Comparison of ENCODE assay signal across 9 mouse cellular contexts in the genomic region with DNA sequence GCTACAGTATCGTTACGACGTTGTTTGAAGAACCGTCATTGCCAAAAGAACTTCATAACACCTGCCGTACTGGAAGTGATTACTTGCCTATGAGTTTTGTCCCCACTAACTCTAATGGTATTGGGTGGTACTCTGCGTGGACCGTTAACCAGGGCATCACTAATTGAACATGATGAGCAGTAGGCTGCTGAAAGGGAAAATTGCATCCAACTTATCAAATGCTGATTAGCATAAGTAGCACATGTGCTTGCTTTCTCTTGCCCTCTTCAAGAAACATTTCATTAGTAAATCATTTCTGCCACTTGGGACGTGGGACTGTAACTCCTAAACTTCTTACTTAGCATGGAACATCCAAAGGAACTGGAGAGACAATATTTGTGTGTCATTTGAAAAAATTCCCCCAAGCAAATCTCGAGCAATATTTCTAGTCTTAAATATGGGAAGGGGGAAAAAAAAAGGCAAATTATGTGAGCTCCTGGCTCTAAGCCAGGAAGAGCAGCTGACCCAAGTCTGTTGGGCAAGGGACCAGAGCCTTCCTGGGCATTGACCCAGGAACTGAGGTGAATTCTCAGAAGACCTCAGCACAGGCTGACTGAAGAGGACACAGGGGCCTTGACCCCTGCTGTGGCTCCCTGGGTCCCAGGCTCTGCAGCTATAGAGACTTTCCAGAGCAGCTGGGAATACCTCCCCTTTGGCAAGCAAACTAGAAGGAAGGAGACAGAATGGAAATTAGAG. TPM values are rescaled to one million over a fixed set of nuclear protein-coding genes. Genes with fewer than 3 reads are reported as not detected.
DNase-seq lines count a peak whose midpoint lies in the region; ATAC-seq lines count a peak whose summit lies in the region.
"Had no signal": no experiment of that assay in that cellular context is flagged by ENCODE, and none has a peak within 500 bp of the region (broad histone marks: within the 10 kb centered on the region; RNA-seq: fewer than 3 reads in every experiment).

No protein-coding gene starts in this region.

- H3K9ac ChIP-seq in heart, embryonic 11.5 days (ENCODE audit: low read depth, low read length) = no peak overlapping the region

- no peak overlapping the region for H3K27ac ChIP-seq in heart, embryonic 11.5 days (ENCODE audit: low read depth, low read length)

- no peak overlapping the region for H3K4me2 ChIP-seq in heart, embryonic 11.5 days

- H3K27me3 ChIP-seq in heart, embryonic 11.5 days (ENCODE audit: control insufficient read depth, insufficient read depth, low read length) = no peaks in the 10 kb centered on the region
- H3K27me3 ChIP-seq: megakaryocyte, embryonic 14.5 days had no signal

- peak; percentile 50 to 57 for DNase-seq in heart, adult 18-20 months
- peak; percentile 27 to 38 for DNase-seq in right cerebral cortex, postnatal 10 days (ENCODE audit: low spot score in 2 of 2)
- no peak for DNase-seq in right cerebral cortex, postnatal 36 days (ENCODE audit: low spot score in 2 of 2)
- DNase-seq in heart, postnatal 14 days = peak; percentile 46 to 64
- DNase-seq in embryo, embryonic 11 days = no peak
- DNase-seq in thymus, postnatal 10 days (ENCODE audit: low spot score in 2 of 2) = no peak
- DNase-seq in spleen, postnatal 10 days (ENCODE audit: low spot score in 2 of 2) = no peak

- no peaks in the 10 kb centered on the region for H3K9me3 ChIP-seq in heart, embryonic 11.5 days (replicated peaks; ENCODE audit: control insufficient read depth, low read length)

- WGBS in heart, embryonic 11.5 days (ENCODE audit: insufficient replicate concordance) = 84% methylated on average over 9 of the region's 9 CpGs

- no peak for ATAC-seq in heart, embryonic 11.5 days (replicated peaks; ENCODE audit: insufficient number of reproducible peaks, low FRiP score, low TSS enrichment)

- no peaks in the 10 kb centered on the region for H3K36me3 ChIP-seq in heart, embryonic 11.5 days (ENCODE audit: control insufficient read depth, insufficient read depth, low read length)

- intact Hi-C loops in heart, postnatal 14 days (cut with DNase I) = no loop called here

- H3K4me1 ChIP-seq in heart, embryonic 11.5 days (ENCODE audit: control insufficient read depth, insufficient read depth, low read length) = no peaks in the 10 kb centered on the region
- H3K4me1 ChIP-seq: megakaryocyte, embryonic 14.5 days had no signal

- H3K4me3 ChIP-seq in heart, embryonic 11.5 days (ENCODE audit: low read depth, low read length) = no peak overlapping the region
- H3K4me3 ChIP-seq: megakaryocyte, embryonic 14.5 days had no signal

RNA-seq across cellular contexts. Expression of gene Otx2, which starts 48.9 kb away (rescaled TPM):
- not detected for total RNA-seq in heart, adult 18-20 months (2021)
- 0.52 TPM in 1 of 2 replicates, not detected in the other for polyA plus RNA-seq in heart, embryonic 11.5 days (2014; fragmentation: Nextera tagmentation; extraction: Ambion mirVana)
- total RNA-seq in heart, postnatal 14 days (2021) = not detected

Comparison
In these comparisons a context has a peak if more than half of its experiments do, and no peak if none do; other contexts are left out.
1. DNase-seq: peak in heart, adult 18-20 months (2 of 2), right cerebral cortex, postnatal 10 days (2 of 2) and heart, postnatal 14 days (2 of 2); none in right cerebral cortex, postnatal 36 days (0 of 2), embryo, embryonic 11 days (single experiment), thymus, postnatal 10 days (0 of 2) and spleen, postnatal 10 days (0 of 2).